Mouse (Mus musculus) ES-E14 (cell line): ENCODE data around the gene Chd1l. TPM values are rescaled to one million over a fixed set of nuclear protein-coding genes. Genes with fewer than 3 reads are reported as not detected.
A peak's percentile ranks its signal among the peaks of the same experiment; 100 is the strongest.

Source experiments
- DNase-seq: peaks from one replicate; pipeline ENCODE4 v3.0.0-alpha.2; 2013; ENCODE audit warnings: low read depth, low spot score
- H3K27ac ChIP-seq: 2 replicates; pipeline ENCODE4 v1.5.1; 2012; ENCODE audit warnings: low read depth, mild to moderate bottlenecking, low read length, moderate library complexity, mixed read lengths; ENCODE audit not compliant: poor library complexity, insufficient read depth, severe bottlenecking
- H3K36me3 ChIP-seq: 2 replicates; pipeline ENCODE4 v1.6.1; 2012; ENCODE audit warnings: mild to moderate bottlenecking, low read length, moderate library complexity, mixed read lengths; ENCODE audit not compliant: control insufficient read depth, poor library complexity, insufficient read depth, severe bottlenecking
- H3K4me1 ChIP-seq, 2 experiments: fragments of 150-350 bp in 1 of 2; sonication (generic) in 1 of 2; 2 replicates each; pipeline ENCODE4 v1.6.1; 2012; ENCODE audit warnings: low read length in 2 of 2, mild to moderate bottlenecking in 1 of 2, mixed read lengths in 1 of 2; ENCODE audit not compliant: control insufficient read depth in 2 of 2, insufficient read depth in 2 of 2, poor library complexity in 1 of 2
- H3K4me3 ChIP-seq, 2 experiments: fragments of 150-350 bp in 1 of 2; sonication (generic) in 1 of 2; 2 replicates each; pipeline ENCODE4 v1.5.1; 2012; ENCODE audit warnings: low read length in 2 of 2, low read depth in 1 of 2, mild to moderate bottlenecking in 1 of 2, mixed read lengths in 1 of 2; ENCODE audit not compliant: insufficient read depth in 1 of 2, poor library complexity in 1 of 2, severe bottlenecking in 1 of 2
- H3K9ac ChIP-seq: 2 replicates; pipeline ENCODE4 v1.6.1; 2012; ENCODE audit warnings: low read depth, mild to moderate bottlenecking, low read length, mixed read lengths; ENCODE audit not compliant: poor library complexity, insufficient read depth, severe bottlenecking
- H3K9me3 ChIP-seq: fragments of 150-350 bp; sonication (generic); 2 replicates; pipeline ENCODE4 v1.6.1; 2012; ENCODE audit warnings: low read depth, mild to moderate bottlenecking, low read length; ENCODE audit not compliant: control insufficient read depth, insufficient read depth
- CHD2 ChIP-seq: IDR thresholded peaks from 2 replicates; pipeline ENCODE4 v1.6.1; 2014; ENCODE audit warnings: mild to moderate bottlenecking, low read depth, low read length, inconsistent platforms
- HCFC1 ChIP-seq: IDR thresholded peaks from 2 replicates; pipeline ENCODE4 v1.6.1; 2012; ENCODE audit warnings: low read length, inconsistent platforms, borderline replicate concordance; ENCODE audit not compliant: insufficient read depth
- MAFK ChIP-seq: IDR thresholded peaks from 2 replicates; pipeline ENCODE4 v1.6.1; 2014; ENCODE audit warnings: mild to moderate bottlenecking, low read depth, low read length, inconsistent platforms; ENCODE audit not compliant: insufficient read depth
- ZC3H11A ChIP-seq: IDR thresholded peaks from 2 replicates; pipeline ENCODE4 v1.6.1; 2012; ENCODE audit warnings: low read depth, mild to moderate bottlenecking, inconsistent platforms, low read length, borderline replicate concordance
- ZNF384 ChIP-seq: IDR thresholded peaks from 2 replicates; pipeline ENCODE4 v1.6.1; 2012; ENCODE audit warnings: low read depth, low read length, inconsistent platforms
- in situ Hi-C, 2 experiments: fragments of 600-800 bp; cut with MboI; formaldehyde crosslinking; loops; one replicate each; pipeline ENCODE4 v1.15.1; 2025; ENCODE audit warnings: low sequenced_read_pairs in 2 of 2, inconsistent platforms in 1 of 2; ENCODE audit not compliant: unreplicated experiment in 2 of 2
- total RNA-seq: library from RNA; depleted of rRNA; stranded (reverse); fragments of 300-350 nt; gene quantifications from 2 replicates; pipeline ENCODE4 v1.2.3, GENCODE M21; 2012

Chd1l gene
- total RNA-seq, 1 experiment, result 25.8 TPM

GRCm38 (mm10) chr3:97627893-97628292, 17.9 kb upstream of the Chd1l start:
- in situ Hi-C loops, result no loop called here
- no peak overlapping the region for H3K9ac ChIP-seq
- no peaks in the 10 kb centered on the region for H3K9me3 ChIP-seq
- 0 out of 4 replicates have a peak, but pooled peaks cover 0 to 1% of the 10 kb centered on the region in 2 experiments for H3K4me1 ChIP-seq
- no peak for TF ChIP-seq MAFK
- no peak for TF ChIP-seq ZNF384
- no peak for TF ChIP-seq HCFC1
- no peak for TF ChIP-seq ZC3H11A
- no peak for TF ChIP-seq CHD2
- no peak overlapping the region for H3K4me3 ChIP-seq
- DNase-seq, result no peak
- no peaks in the 10 kb centered on the region for H3K36me3 ChIP-seq
- H3K27ac ChIP-seq, result no peak overlapping the region

- no peak for DNase-seq
- Histone ChIP-seq H3K27ac (no peak overlapping the region), H3K4me3 (no peak overlapping the region), H3K4me1 (0 out of 4 replicates have a peak, but pooled peaks cover 0 to 1% of the 10 kb centered on the region in 2 experiments), H3K9me3 (no peaks in the 10 kb centered on the region), H3K9ac (no peak overlapping the region), H3K36me3 (no peaks in the 10 kb centered on the region)
- no peak for TF ChIP-seq CHD2
- in situ Hi-C loops, result no loop called here
These were observed 14.6 kb upstream of the Chd1l start for GRCm38 (mm10) chr3:97624611-97625010.

GRCm38 (mm10) chr3:97620657-97621056, 10.7 kb upstream of the Chd1l start:
- H3K4me3 ChIP-seq, result no peak overlapping the region
- no peaks in the 10 kb centered on the region for H3K4me1 ChIP-seq
- no peak overlapping the region for H3K27ac ChIP-seq
- H3K9ac ChIP-seq, result no peak overlapping the region
- DNase-seq, result no peak
- in situ Hi-C loops, result no loop called here
- H3K9me3 ChIP-seq, result no peaks in the 10 kb centered on the region
- no peaks in the 10 kb centered on the region for H3K36me3 ChIP-seq
- no peak for TF ChIP-seq HCFC1
- no peak for TF ChIP-seq CHD2
- TF ChIP-seq ZNF384, result no peak
- no peak for TF ChIP-seq MAFK
- no peak for TF ChIP-seq ZC3H11A

GRCm38 (mm10) chr3:97617899-97618298, 7.9 kb upstream of the Chd1l start:
- in situ Hi-C loops, result no loop called here
- Histone ChIP-seq H3K4me1 (no peaks in the 10 kb centered on the region), H3K9me3 (no peaks in the 10 kb centered on the region), H3K27ac (no peak overlapping the region), H3K4me3 (no peak overlapping the region), H3K9ac (no peak overlapping the region), H3K36me3 (no peaks in the 10 kb centered on the region)
- no peak for TF ChIP-seq ZNF384
- TF ChIP-seq ZC3H11A, result no peak
- no peak for TF ChIP-seq MAFK
- TF ChIP-seq HCFC1, result no peak
- TF ChIP-seq CHD2, result no peak
- DNase-seq, result no peak

GRCm38 (mm10) chr3:97617091-97617825, 7.3 kb upstream of the Chd1l start:
- Histone ChIP-seq H3K9ac (no peak overlapping the region), H3K27ac (no peak overlapping the region), H3K4me1 (no peaks in the 10 kb centered on the region), H3K4me3 (no peak overlapping the region), H3K9me3 (no peaks in the 10 kb centered on the region), H3K36me3 (no peaks in the 10 kb centered on the region)
- in situ Hi-C loops, result no loop called here
- DNase-seq, result no peak
- TF ChIP-seq CHD2 (no peak), MAFK (no peak), ZNF384 (peak; percentile 67), HCFC1 (no peak), ZC3H11A (no peak)
